Mouse (Mus musculus): ENCODE measurements around the gene Terf2ip. TPM values are rescaled to one million over a fixed set of nuclear protein-coding genes. Genes with fewer than 3 reads are reported as not detected.

Terf2ip gene
- total RNA-seq, 2 experiments from 2014 or later = 32.2 to 33.8 TPM

DNA sequence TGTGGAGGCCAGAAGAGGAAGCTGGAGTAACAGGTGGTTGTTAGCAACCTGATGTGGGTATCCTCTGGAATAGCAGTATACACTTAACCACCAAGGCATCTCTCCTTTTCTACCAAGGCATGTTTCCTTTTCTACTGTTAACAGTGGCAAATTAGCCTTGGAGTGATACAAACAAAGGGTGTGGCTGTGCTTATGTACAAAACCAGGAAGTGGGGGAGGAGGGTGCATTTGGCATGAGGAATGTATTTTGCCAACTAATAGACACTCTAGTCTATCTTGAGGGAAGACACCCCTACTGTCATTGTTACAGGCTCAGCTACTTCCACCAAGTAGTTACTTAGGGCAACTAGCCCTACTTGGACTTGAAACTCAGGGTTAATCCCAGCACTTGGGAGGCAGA lies 6.4 kb upstream of the Terf2ip start:
- no peak for DNase-seq (ENCODE audit: low spot score in 2 of 2)
- intact Hi-C loops (cut with DNase I) = no loop called here

DNA sequence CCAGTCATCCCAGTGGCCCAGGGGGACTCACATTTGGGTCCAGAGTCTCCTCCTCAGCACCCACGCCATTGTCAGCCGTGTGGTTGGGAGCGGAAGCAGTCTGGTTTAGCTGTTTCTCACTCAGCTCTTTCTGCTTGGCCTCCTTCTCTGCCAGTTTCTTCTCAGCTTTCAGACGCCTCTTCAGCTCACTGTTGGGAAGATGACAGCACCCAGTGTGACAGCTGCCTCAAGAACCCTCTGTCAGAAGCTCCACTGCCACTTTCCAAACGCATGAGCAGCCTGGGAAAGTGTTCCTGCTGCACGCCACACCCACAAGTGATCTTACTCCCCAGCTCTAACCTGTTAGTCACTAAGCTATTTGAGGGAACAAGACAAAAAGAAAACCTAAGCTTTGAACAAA lies 5.6 kb upstream of the Terf2ip start:
- peak; percentile 26 to 40 for DNase-seq (ENCODE audit: low spot score in 2 of 2)
- intact Hi-C loops (cut with DNase I) = no loop called here

DNA sequence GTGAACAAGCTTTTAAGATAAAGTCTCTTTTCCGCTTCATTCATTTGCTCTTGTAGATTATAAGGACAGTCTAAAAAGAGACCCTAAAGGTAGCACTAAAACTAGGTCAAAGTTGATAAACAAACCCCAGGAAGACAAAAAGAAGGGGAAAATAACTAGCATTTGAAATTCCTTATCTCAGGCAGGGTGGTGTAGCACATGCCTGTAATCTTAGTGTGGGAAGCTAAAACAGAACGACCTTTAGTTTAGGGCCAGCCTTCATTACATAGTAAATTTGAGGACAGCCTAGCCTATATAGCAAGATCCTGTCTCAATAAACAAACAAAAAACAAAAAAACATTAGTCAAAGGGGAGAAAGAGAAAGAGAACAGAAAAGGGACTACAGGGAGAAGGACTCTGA lies 3.5 kb upstream of the Terf2ip start:
- DNase-seq (ENCODE audit: low spot score in 2 of 2) = no peak
- intact Hi-C loops (cut with DNase I) = no loop called here

DNA sequence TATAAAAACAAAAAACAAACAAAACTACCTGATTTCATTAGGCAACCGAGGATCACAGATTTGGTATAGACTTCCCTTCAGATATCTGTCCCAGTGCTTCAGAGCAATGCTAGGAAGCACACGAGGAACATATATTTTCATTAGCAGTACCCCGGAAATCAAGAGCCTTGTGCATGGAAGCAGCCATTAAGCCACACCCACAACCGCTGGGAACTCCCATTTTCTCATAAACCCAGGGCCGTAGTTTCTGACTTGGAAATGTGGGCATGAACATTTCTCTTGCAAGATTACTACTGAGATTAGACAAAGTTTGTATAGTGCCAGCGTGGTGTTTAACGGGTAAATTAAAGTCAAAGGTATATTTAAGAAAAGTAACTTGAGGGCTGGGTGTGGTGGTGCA lies 1.6 kb upstream of the Terf2ip start:
- intact Hi-C loops (cut with DNase I) = no loop called here

GRCm38 (mm10) chr8:112011816-112012242 lies 631 bp downstream of the Terf2ip start:
- intact Hi-C loops (cut with DNase I) = loop anchor here (1.0 kb wide), 1 partner anchor 20 kb away; the partner anchor contains the start of gene Adat1
- DNase-seq (ENCODE audit: low spot score in 2 of 2) = peak in 1 of 2 experiments; percentile 34

More for the DNA sequence above, 1.6 kb upstream of the Terf2ip start:
- no peak for DNase-seq (ENCODE audit: low spot score in 2 of 2)

GRCm38 (mm10) chr8:112014936-112015335 lies 3.7 kb downstream of the Terf2ip start, which contains the start of gene Gm6793:
TSS of gene Gm6793 (minus strand) at chr8:112015036.
- DNase-seq (ENCODE audit: low spot score in 2 of 2) = no peak
- intact Hi-C loops (cut with DNase I) = no loop called here

DNA sequence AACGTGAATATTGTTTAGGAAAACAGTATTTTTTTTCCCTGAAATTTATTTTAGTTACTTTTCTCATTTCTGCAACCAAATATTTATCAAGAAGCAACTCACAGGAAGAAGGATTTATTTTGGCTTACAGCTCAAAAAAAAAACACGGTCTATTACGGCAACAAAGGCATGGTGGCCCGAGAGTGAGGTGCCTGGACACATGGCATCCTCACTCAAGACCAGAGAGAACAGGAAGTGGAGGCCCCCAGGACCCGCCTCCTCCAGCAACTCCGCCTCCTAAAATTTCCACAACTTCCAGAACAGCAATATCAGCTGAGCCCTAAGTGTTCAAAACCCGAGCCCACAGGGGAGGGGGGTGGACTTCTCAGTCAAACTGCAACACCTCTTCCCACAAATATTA lies 18.3 kb downstream of the Terf2ip start:
- intact Hi-C loops (cut with DNase I) = no loop called here
- no peak for DNase-seq (ENCODE audit: low spot score in 2 of 2)

GRCm38 (mm10) chr8:112030663-112031062 lies 19.5 kb downstream of the Terf2ip start:
- DNase-seq (ENCODE audit: low spot score in 2 of 2) = no peak

DNA sequence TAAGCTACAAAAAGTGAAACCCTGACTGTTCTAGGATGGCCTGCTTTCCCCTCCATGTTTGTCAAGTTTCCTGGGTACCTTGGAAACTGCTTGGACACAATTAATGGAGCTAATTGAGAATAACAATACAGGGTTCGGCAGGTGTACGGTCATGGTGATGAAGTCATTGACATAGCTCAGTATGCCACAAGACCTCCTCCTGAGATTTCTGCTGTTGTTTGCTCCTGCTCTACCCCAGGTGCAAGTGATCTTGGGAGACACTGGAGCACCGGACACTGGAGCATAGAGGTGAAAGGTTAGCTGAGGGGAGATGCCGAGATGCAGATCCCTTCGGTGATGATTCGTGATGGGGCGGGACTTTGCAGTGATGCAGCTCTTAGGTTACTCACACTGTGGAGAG lies 21.9 kb downstream of the Terf2ip start:
- no peak for DNase-seq (ENCODE audit: low spot score in 2 of 2)
- intact Hi-C loops (cut with DNase I) = no loop called here

More at GRCm38 (mm10) chr8:112030663-112031062, 19.5 kb downstream of the Terf2ip start:
- intact Hi-C loops (cut with DNase I) = no loop called here

GRCm38 (mm10) chr8:112034603-112035002 lies 23.4 kb downstream of the Terf2ip start:
- DNase-seq (ENCODE audit: low spot score in 2 of 2) = peak; percentile 33 to 43
- intact Hi-C loops (cut with DNase I) = no loop called here

DNA sequence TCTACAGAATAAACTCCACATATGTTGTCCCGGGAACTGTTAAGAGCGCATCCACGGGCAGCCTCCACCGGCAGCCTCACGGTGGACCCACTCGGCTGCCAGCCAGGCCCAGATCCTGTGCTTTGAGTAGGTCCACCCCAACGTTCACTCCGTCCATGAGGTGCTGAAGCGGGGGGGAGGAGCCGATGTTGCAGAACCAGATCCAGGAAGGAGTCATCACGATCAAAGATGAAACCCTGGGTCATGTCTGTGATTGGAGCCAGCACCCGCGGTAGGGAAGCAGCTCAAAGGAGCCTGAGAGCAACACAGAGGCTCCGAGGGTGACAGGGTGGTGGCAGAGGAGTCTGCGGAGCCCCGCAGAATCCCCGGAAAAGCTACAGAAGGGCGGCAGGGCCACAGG lies 26.3 kb downstream of the Terf2ip start:
- no peak for DNase-seq (ENCODE audit: low spot score in 2 of 2)
- intact Hi-C loops (cut with DNase I) = no loop called here

- DNase-seq (ENCODE audit: low spot score in 2 of 2) = no peak
- intact Hi-C loops (cut with DNase I) = loop anchor here (5.0 kb wide), 1 partner anchor 1587 kb away; no protein-coding TSS in a partner anchor
Observed at GRCm38 (mm10) chr8:112045182-112045581, 34.0 kb downstream of the Terf2ip start.

DNA sequence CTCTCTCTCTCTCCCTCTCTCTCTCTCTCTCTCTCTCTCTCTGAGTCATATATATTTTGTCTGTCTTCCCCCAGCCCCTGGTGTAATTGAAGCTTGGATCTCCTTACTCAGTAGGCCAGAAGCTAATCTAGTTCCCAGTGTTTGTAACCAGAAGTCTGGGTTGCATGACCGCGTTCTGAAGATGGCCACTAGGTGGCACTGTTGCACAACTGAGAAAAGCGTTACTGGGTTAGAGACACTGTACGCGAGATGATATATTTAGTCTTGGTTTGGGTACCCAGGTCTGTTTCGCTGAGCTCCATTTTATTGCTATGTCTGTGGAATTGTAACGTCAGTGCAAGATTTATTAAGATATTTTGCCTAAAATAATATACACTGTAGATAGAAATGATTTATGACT lies 34.7 kb downstream of the Terf2ip start:
- intact Hi-C loops (cut with DNase I) = loop anchor here (5.0 kb wide), 1 partner anchor 1586 kb away; no protein-coding TSS in a partner anchor
- peak; percentile 93 to 94 for DNase-seq (ENCODE audit: low spot score in 2 of 2)

- DNase-seq (ENCODE audit: low spot score in 2 of 2) = no peak
- intact Hi-C loops (cut with DNase I) = loop anchor here (5.0 kb wide), 1 partner anchor 1584 kb away; no protein-coding TSS in a partner anchor
Observed at GRCm38 (mm10) chr8:112048293-112048692, 37.1 kb downstream of the Terf2ip start.

DNA sequence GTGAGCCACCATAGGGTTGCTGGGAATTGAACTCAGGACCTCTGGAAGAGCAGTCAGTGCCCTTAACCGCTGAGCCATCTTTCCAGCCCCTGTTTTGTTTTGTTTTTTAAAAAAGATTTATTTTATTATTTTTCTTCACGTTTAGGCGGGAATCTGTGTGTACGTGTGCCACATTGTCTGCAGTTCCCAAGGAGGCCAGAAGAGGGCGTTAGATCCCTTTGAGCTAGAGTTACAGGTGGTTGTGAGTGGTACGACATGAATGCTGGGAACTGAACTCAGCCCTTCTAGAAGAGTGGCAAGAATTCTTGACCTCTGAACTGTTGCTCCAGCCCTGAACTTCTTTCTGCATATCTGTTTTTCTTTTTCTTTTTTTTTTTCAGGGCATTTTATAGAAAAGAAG lies 38.8 kb downstream of the Terf2ip start:
- DNase-seq (ENCODE audit: low spot score in 2 of 2) = no peak
- intact Hi-C loops (cut with DNase I) = loop anchor here (5.0 kb wide), 1 partner anchor 1582 kb away; no protein-coding TSS in a partner anchor

- DNase-seq (ENCODE audit: low spot score in 2 of 2) = no peak
- intact Hi-C loops (cut with DNase I) = no loop called here
Observed at GRCm38 (mm10) chr8:112051537-112051936, 40.3 kb downstream of the Terf2ip start.

DNA sequence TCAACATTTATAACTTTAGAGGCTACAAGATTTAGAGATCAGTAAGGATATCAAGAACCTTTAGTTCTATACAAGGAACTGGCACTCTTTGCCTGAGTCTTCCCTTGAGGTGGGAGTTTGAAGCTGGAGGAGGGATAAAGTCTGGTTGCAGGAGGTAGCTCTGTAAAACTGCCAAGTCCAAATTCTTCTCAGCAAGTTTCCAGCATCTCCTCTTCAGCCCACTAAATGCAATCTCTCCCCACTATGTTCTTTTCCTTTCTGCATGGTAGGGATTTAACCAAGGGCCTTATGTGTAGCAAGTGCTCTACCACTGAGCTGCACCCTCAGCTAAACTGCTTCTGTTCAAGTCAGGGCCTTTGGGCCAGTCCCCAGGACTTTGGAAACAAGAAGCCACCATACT lies 43.3 kb downstream of the Terf2ip start:
- no peak for DNase-seq (ENCODE audit: low spot score in 2 of 2)

GRCm38 (mm10) chr8:112061372-112061771 lies 50.2 kb downstream of the Terf2ip start:
- intact Hi-C loops (cut with DNase I) = loop anchor here (5.0 to 10.0 kb wide), 5 partner anchors 506 to 1571 kb away; no protein-coding TSS in a partner anchor
- peak; percentile 72 to 84 for DNase-seq (ENCODE audit: low spot score in 2 of 2)

More for the DNA sequence above, 43.3 kb downstream of the Terf2ip start:
- intact Hi-C loops (cut with DNase I) = no loop called here
